Mouse (Mus musculus): ENCODE data around the gene Kmt2e. TPM values are rescaled to one million over a fixed set of nuclear protein-coding genes. Genes with fewer than 3 reads are reported as not detected.
"Not testable (repeated sequence)": the region's sequence is repeated elsewhere in the genome, so short reads cannot be mapped to it uniquely, and the experiment has no call there.

Gene Kmt2e
- polyA plus RNA-seq, 1 experiment from 2014 or later, result 170 TPM

GRCm38 (mm10) chr5:23440572-23440971, 6.3 kb downstream of the Kmt2e start:
- no peak for ATAC-seq (ENCODE audit: low FRiP score)
- Histone ChIP-seq H3K36me3 (no peaks in the 10 kb centered on the region), H3K4me1 (replicated peaks) (peaks cover 40% of the 10 kb centered on the region), H3K27me3 (no peaks in the 10 kb centered on the region), H3K9ac (no peak overlapping the region), H3K4me2 (no peak overlapping the region), H3K4me3 (no peak overlapping the region), H3K9me3 (no peaks in the 10 kb centered on the region), H3K27ac (no peak overlapping the region)

GRCm38 (mm10) chr5:23441916-23442315, 7.7 kb downstream of the Kmt2e start:
- Histone ChIP-seq H3K27me3 (no peaks in the 10 kb centered on the region), H3K9ac (no peak overlapping the region), H3K9me3 (no peaks in the 10 kb centered on the region), H3K27ac (no peak overlapping the region), H3K36me3 (no peaks in the 10 kb centered on the region), H3K4me1 (replicated peaks) (peaks cover 45% of the 10 kb centered on the region), H3K4me2 (no peak overlapping the region), H3K4me3 (no peak overlapping the region)
- 0 out of 2 replicates have a peak, but pooled peaks have one; percentile 23 for ATAC-seq (ENCODE audit: low FRiP score)
- WGBS, result 89% methylated on average over 1 of the region's 1 CpGs

GRCm38 (mm10) chr5:23444411-23444810, 10.2 kb downstream of the Kmt2e start:
- no peak for ATAC-seq (ENCODE audit: low FRiP score)
- H3K36me3 ChIP-seq, result 0 out of 2 replicates have a peak, but pooled peaks cover under 1% of the 10 kb centered on the region

GRCm38 (mm10) chr5:23453561-23453960, 19.3 kb downstream of the Kmt2e start:
- H3K36me3 ChIP-seq, result peaks cover 20% of the 10 kb centered on the region
- H3K4me1 ChIP-seq (replicated peaks); H3K9me3 ChIP-seq; ATAC-seq (ENCODE audit: low FRiP score); H3K27me3 ChIP-seq; H3K9ac ChIP-seq; H3K27ac ChIP-seq; H3K4me3 ChIP-seq; H3K4me2 ChIP-seq: not testable (repeated sequence)
- WGBS, result 80% methylated on average over 2 of the region's 2 CpGs

More at GRCm38 (mm10) chr5:23444411-23444810, 10.2 kb downstream of the Kmt2e start:
- Histone ChIP-seq H3K9me3 (no peaks in the 10 kb centered on the region), H3K27me3 (no peaks in the 10 kb centered on the region), H3K9ac (no peak overlapping the region), H3K4me1 (replicated peaks) (peaks cover 39% of the 10 kb centered on the region), H3K4me3 (no peak overlapping the region), H3K27ac (no peak overlapping the region), H3K4me2 (no peak overlapping the region)
- WGBS, result 87% methylated on average over 4 of the region's 4 CpGs

GRCm38 (mm10) chr5:23461688-23462087, 27.4 kb downstream of the Kmt2e start:
- no peaks in the 10 kb centered on the region for H3K9me3 ChIP-seq
- H3K27ac ChIP-seq, result no peak overlapping the region
- peaks cover 21% of the 10 kb centered on the region for H3K36me3 ChIP-seq
- 70% methylated on average over 2 of the region's 2 CpGs for WGBS
- H3K9ac ChIP-seq, result no peak overlapping the region
- no peak for ATAC-seq (ENCODE audit: low FRiP score)
- H3K27me3 ChIP-seq, result no peaks in the 10 kb centered on the region
- H3K4me2 ChIP-seq, result no peak overlapping the region
- H3K4me3 ChIP-seq, result no peak overlapping the region
- H3K4me1 ChIP-seq (replicated peaks), result peaks cover 12% of the 10 kb centered on the region

- H3K4me2 ChIP-seq, result no peak overlapping the region
- no peaks in the 10 kb centered on the region for H3K9me3 ChIP-seq
- 94% methylated on average over 3 of the region's 3 CpGs for WGBS
- H3K27ac ChIP-seq, result no peak overlapping the region
- peaks cover 29% of the 10 kb centered on the region for H3K36me3 ChIP-seq
- no peak overlapping the region for H3K9ac ChIP-seq
- ATAC-seq (ENCODE audit: low FRiP score), result no peak
- H3K4me3 ChIP-seq, result no peak overlapping the region
- H3K4me1 ChIP-seq (replicated peaks), result no peaks in the 10 kb centered on the region
- H3K27me3 ChIP-seq, result no peaks in the 10 kb centered on the region
Measured at GRCm38 (mm10) chr5:23464247-23464646, 30.0 kb downstream of the Kmt2e start.

GRCm38 (mm10) chr5:23464743-23465142, 30.5 kb downstream of the Kmt2e start:
- H3K36me3 ChIP-seq, result peaks cover 30% of the 10 kb centered on the region
- H3K27me3 ChIP-seq, result no peaks in the 10 kb centered on the region
- H3K9ac ChIP-seq, result no peak overlapping the region
- H3K27ac ChIP-seq, result no peak overlapping the region
- H3K4me1 ChIP-seq (replicated peaks), result no peaks in the 10 kb centered on the region
- WGBS, result 91% methylated on average over 8 of the region's 8 CpGs
- H3K4me3 ChIP-seq, result no peak overlapping the region
- ATAC-seq (ENCODE audit: low FRiP score), result no peak
- no peak overlapping the region for H3K4me2 ChIP-seq
- H3K9me3 ChIP-seq, result no peaks in the 10 kb centered on the region

- Histone ChIP-seq H3K27ac (no peak overlapping the region), H3K4me1 (replicated peaks) (no peaks in the 10 kb centered on the region), H3K4me2 (no peak overlapping the region), H3K4me3 (no peak overlapping the region), H3K36me3 (peaks cover 43% of the 10 kb centered on the region), H3K9ac (no peak overlapping the region), H3K27me3 (no peaks in the 10 kb centered on the region), H3K9me3 (no peaks in the 10 kb centered on the region)
- 94% methylated on average over 4 of the region's 4 CpGs for WGBS
- no peak for ATAC-seq (ENCODE audit: low FRiP score)
Measured at GRCm38 (mm10) chr5:23466546-23466945, 32.3 kb downstream of the Kmt2e start.

- Histone ChIP-seq H3K4me3 (no peak overlapping the region), H3K4me1 (replicated peaks) (no peaks in the 10 kb centered on the region), H3K27me3 (no peaks in the 10 kb centered on the region), H3K9me3 (no peaks in the 10 kb centered on the region), H3K27ac (no peak overlapping the region), H3K4me2 (no peak overlapping the region), H3K9ac (no peak overlapping the region), H3K36me3 (peaks cover 50% of the 10 kb centered on the region)
- ATAC-seq (ENCODE audit: low FRiP score), result no peak
- 78% methylated on average over 6 of the region's 6 CpGs for WGBS
Measured at GRCm38 (mm10) chr5:23473098-23473873, 39.0 kb downstream of the Kmt2e start.

GRCm38 (mm10) chr5:23483811-23484210, 49.6 kb downstream of the Kmt2e start:
- Histone ChIP-seq H3K9me3 (no peaks in the 10 kb centered on the region), H3K9ac (no peak overlapping the region), H3K27ac (no peak overlapping the region), H3K4me2 (no peak overlapping the region), H3K27me3 (no peaks in the 10 kb centered on the region), H3K4me3 (no peak overlapping the region), H3K36me3 (peaks cover 66% of the 10 kb centered on the region), H3K4me1 (replicated peaks) (no peaks in the 10 kb centered on the region)
- 93% methylated on average over 7 of the region's 7 CpGs for WGBS
- no peak for ATAC-seq (ENCODE audit: low FRiP score)

- Histone ChIP-seq H3K36me3 (peaks cover 74% of the 10 kb centered on the region), H3K27me3 (no peaks in the 10 kb centered on the region), H3K27ac (0 out of 2 replicates have a peak overlapping the region, but pooled peaks have one; percentile 12), H3K9me3 (no peaks in the 10 kb centered on the region), H3K4me2 (no peak overlapping the region), H3K9ac (no peak overlapping the region), H3K4me3 (no peak overlapping the region), H3K4me1 (replicated peaks) (no peaks in the 10 kb centered on the region)
- 88% methylated on average over 4 of the region's 4 CpGs for whole genome bisulfite sequencing
- ATAC-seq (ENCODE audit: low FRiP score), result no peak
Measured at GRCm38 (mm10) chr5:23489231-23489630, 55.0 kb downstream of the Kmt2e start.

GRCm38 (mm10) chr5:23490797-23491196, 56.6 kb downstream of the Kmt2e start:
- Histone ChIP-seq H3K27ac (no peak overlapping the region), H3K9ac (no peak overlapping the region), H3K4me3 (no peak overlapping the region), H3K27me3 (no peaks in the 10 kb centered on the region), H3K4me2 (no peak overlapping the region), H3K36me3 (peaks cover 77% of the 10 kb centered on the region), H3K4me1 (replicated peaks) (no peaks in the 10 kb centered on the region), H3K9me3 (no peaks in the 10 kb centered on the region)
- 46% methylated on average over 2 of the region's 2 CpGs for WGBS
- ATAC-seq (ENCODE audit: low FRiP score), result no peak

GRCm38 (mm10) chr5:23496396-23496795, 62.2 kb downstream of the Kmt2e start:
- 92% methylated on average over 3 of the region's 3 CpGs for WGBS
- no peak for ATAC-seq (ENCODE audit: low FRiP score)
- H3K36me3 ChIP-seq, result peaks cover 83% of the 10 kb centered on the region

More at GRCm38 (mm10) chr5:23496396-23496795, 62.2 kb downstream of the Kmt2e start:
- no peaks in the 10 kb centered on the region for H3K9me3 ChIP-seq
- H3K4me1 ChIP-seq (replicated peaks), result no peaks in the 10 kb centered on the region
- no peaks in the 10 kb centered on the region for H3K27me3 ChIP-seq
- no peak overlapping the region for H3K9ac ChIP-seq
- H3K4me2 ChIP-seq, result no peak overlapping the region
- no peak overlapping the region for H3K4me3 ChIP-seq
- H3K27ac ChIP-seq, result no peak overlapping the region
